Mouse (Mus musculus): Measurements from ENCODE around the gene Pip5kl1.

DNA sequence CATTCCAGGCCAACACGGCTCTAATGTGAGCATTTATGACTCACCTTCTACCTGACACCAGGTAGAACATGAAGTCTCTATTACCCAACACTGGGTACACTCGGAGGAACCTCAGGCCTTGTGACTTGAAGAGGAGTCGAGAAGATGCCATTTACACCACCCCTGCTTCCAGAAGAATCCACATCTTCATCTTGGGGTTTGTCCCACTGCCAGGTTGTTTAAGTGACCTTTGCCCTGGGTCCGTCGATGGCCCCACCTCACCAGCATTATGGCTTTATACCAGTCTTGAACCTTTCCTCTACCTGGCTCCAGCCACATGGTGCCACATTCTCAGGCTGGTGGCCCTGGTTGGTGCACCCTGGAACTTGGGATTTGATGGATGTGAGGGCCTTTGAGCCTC, 22.7 kb downstream of the Pip5kl1 start:
- no peak for TF ChIP-seq POLR2A (IDR thresholded peaks at IDR 0.05; ENCODE audit: extremely low read depth, insufficient read depth, low read length)
- no peak for TF ChIP-seq CTCF (IDR thresholded peaks at IDR 0.05; ENCODE audit: low read depth, low read length)
